Mouse (Mus musculus) bone marrow, adult 2 months (tissue): ENCODE data around the gene L1cam. TPM values are rescaled to one million over a fixed set of nuclear protein-coding genes. Genes with fewer than 3 reads are reported as not detected.
A peak's percentile ranks its signal among the peaks of the same experiment; 100 is the strongest.

Experiments
- H3K27ac ChIP-seq: fragments of 200-500 bp; 2 replicates; pipeline ENCODE4 v1.5.1; 2012; ENCODE audit warnings: low read depth, mild to moderate bottlenecking, control low read depth, inconsistent platforms, low read length; ENCODE audit not compliant: control insufficient read depth, poor library complexity, insufficient read depth
- H3K4me1 ChIP-seq: fragments of 200-500 bp; 2 replicates; pipeline ENCODE4 v1.6.1; 2011; ENCODE audit warnings: low read length; ENCODE audit not compliant: control insufficient read depth, insufficient read depth
- H3K4me3 ChIP-seq: fragments of 200-500 bp; replicated peaks from 2 replicates; pipeline ENCODE3; 2011; ENCODE audit warnings: mild to moderate bottlenecking, low read depth, low read length, control low read depth; ENCODE audit not compliant: control insufficient read depth
- CTCF ChIP-seq: fragments of 200-500 bp; IDR thresholded peaks from 2 replicates; pipeline ENCODE4 v1.5.1; 2011; ENCODE audit warnings: low read length, control low read depth; ENCODE audit not compliant: control insufficient read depth, insufficient read depth
- POLR2A ChIP-seq: fragments of 200-500 bp; IDR thresholded peaks from 2 replicates; pipeline ENCODE4 v1.6.1; 2011; ENCODE audit warnings: low read depth, mild to moderate bottlenecking, control low read depth, low read length, borderline replicate concordance; ENCODE audit not compliant: control insufficient read depth
- WGBS: fragments of 180-500 bp; shearing (Covaris S2); methylation state at CpG from one replicate; pipeline ENCODE4 v1.1.7; 2018; 5-methylcytosine and 5-hydroxymethylcytosine counted together
- polyA plus RNA-seq: library from polyadenylated mRNA; stranded (reverse); fragments of >200 nt; gene quantifications from 2 replicates; pipeline ENCODE4 v1.2.4, GENCODE M21; 2011; ENCODE audit warnings: low replicate concordance; ENCODE audit not compliant: missing spikeins, insufficient read depth, insufficient read length

The L1cam gene
- polyA plus RNA-seq, 1 experiment = 12.7 TPM

DNA sequence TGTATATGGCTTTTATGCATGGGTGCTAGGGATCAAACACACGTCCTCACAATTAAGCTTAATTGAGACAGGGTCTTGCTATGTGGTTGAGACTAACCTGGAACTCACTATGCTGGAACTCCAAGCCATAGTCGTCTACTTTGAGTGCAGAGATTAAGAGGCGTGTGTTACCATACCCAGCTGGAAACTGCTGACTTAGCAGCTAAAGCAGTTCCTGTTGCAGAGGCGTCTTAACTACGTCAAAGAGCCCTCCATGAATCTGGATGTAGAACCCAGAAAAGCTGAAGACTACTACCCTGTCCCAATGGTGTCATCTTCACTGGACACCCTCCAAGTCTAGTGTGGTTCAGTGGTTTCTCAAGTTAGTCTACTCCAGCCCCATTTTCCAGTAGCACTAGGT lies 22.7 kb upstream of the L1cam start:
- no peak for TF ChIP-seq CTCF
- no peak for TF ChIP-seq POLR2A
- no peaks in the 10 kb centered on the region; the same call in 1 of the 2 replicates for H3K4me1 ChIP-seq
- no peak overlapping the region for H3K27ac ChIP-seq
- H3K4me3 ChIP-seq = no peak overlapping the region
- 72% methylated on average over 5 of the region's 5 CpGs for WGBS

DNA sequence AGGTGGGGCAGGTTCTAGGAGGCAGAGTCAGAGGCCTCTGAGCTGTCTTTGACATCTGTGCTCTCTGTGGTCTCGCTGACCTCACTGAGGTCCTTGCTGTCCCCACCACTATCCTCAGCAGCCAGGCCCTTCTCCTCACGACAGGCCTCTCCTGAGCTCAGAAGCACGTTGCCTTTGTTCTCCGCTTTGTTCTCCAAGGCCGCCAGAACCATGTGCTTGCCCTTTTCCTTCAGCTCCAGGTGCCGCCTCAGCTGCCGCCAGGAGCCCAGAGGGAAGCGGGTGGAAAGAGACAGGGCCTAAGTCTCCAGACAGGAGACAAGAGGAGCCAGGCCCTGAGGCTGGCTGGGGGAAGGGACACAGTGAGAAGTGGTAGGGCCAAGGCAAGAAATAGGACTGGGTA lies 21.0 kb upstream of the L1cam start:
- Histone ChIP-seq H3K27ac (no peak overlapping the region), H3K4me1 (no peaks in the 10 kb centered on the region; the same call in 1 of the 2 replicates), H3K4me3 (no peak overlapping the region)
- TF ChIP-seq CTCF = no peak
- 88% methylated on average over 8 of the region's 8 CpGs for WGBS

DNA sequence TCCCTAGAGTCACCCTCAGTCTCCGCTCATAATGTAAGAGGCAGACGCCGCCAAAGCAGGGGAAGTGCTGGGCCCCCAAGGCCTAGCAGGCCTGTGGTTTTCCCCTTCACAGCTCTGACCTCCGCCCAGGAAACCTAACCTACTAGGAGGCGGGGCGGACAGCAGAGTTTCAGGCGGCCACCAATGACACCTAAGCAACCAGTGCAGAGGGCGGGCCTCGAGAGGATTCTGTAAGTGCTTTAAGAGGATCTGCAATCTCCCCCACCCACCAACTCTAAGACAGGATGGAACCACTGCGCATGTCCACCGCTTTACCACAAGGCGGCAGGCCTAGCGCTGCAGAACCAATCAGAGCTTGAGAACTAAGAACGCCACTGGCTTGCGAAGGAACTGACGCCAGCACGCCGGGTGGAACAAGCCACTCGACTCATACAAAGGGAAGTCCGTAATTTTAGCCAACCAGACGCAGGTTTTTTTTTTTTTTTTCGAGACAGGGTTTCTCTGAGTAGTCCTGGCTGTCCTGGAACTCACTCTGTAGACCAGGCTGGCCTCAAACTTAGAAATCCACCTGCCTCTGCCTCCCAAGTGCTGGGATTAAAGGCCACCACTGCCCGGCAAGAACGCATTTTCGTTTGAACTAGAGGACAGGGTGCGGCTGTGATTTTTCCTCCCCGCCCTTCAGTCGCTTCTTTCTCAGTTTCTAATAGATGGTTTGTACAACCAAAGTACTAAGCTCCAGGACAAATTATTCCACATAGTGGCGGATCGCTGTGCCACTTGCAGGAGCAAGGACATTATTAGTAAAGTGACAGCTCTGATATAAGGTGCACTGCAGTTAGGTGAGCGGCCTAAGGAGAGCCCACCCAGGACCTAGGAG lies 19.2 kb upstream of the L1cam start:
- no peaks in the 10 kb centered on the region; the same call in 1 of the 2 replicates for H3K4me1 ChIP-seq
- WGBS = 21% methylated on average over 31 of the region's 31 CpGs
- peak overlapping the region; percentile 75 for H3K27ac ChIP-seq

DNA sequence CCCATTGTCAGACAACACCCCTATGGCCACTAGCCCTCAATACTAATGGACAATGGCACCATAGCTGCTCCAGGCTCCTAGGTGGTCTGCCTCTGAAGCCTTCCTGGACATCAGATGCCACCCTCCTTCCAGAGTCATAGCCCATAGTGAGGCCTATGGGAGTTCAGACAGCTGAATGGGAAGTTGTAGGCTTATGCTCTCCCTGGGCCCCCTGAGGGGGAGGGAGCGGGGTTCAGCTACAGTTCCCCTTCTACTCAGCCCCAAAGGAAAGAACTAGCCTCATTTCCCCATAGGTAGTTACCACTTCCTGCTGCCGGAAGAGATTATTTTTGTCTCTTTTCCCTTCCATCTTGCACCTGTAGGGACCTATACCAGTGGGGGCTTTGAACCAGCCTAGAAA lies 15.7 kb upstream of the L1cam start:
- peak overlapping the region; percentile 57 for H3K4me3 ChIP-seq
- WGBS = 16% methylated on average over 2 of the region's 2 CpGs
- peak overlapping the region; percentile 97 for H3K27ac ChIP-seq
- TF ChIP-seq CTCF (no peak), POLR2A (no peak)
- H3K4me1 ChIP-seq = no peaks in the 10 kb centered on the region; the same call in 1 of the 2 replicates

More for the DNA sequence above, 19.2 kb upstream of the L1cam start:
- TF ChIP-seq CTCF (peak; percentile 22; the same call in 1 of the 2 replicates), POLR2A (peak; percentile 78; the same call in 1 of the 2 replicates)
- peak overlapping the region; percentile 23 for H3K4me3 ChIP-seq

DNA sequence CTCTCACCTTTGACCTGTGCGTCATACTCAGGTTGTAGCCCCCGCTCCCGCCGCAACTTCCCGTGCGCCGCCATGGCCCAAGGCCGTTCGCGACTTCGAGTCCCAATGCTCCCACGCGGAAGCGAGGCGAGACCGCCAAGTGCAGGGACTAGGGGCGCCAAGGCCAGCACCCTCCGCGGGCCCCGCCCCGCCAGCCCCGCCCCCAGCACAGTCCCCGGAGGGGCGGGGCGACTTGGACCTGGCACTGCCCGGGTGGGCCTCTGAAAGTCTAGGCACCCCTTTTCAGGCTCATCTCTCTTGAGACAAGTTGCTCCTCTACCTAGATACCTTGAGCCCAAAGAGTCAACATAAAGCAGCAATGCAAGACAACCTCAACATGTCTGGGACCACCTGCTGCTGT lies 15.3 kb upstream of the L1cam start:
- TF ChIP-seq CTCF (no peak), POLR2A (peak; percentile 91; the same call in 1 of the 2 replicates)
- Histone ChIP-seq H3K27ac (peak overlapping the region; percentile 97), H3K4me3 (peak overlapping the region; percentile 80), H3K4me1 (no peaks in the 10 kb centered on the region; the same call in 1 of the 2 replicates)
- 11% methylated on average over 21 of the region's 26 CpGs for WGBS

DNA sequence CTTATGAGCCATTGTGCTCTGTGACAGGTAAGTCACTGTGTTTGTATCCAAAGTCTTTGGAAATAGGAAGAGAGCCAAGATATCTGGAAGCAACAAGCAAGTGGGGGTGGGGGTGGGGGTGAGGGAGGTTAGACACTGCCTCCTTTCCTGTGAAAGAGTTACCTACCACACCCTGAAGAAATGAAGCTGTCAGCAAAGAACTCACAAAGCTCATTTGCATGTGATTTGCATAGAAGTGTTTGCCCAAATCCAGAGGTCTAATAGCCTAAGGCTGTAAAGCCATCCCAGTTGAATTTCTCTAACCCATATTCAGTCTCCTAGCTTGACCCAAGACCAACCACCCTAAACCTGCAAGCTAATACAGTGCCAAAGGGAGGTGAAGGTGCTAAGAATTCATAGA lies 14.5 kb upstream of the L1cam start:
- H3K4me1 ChIP-seq = no peaks in the 10 kb centered on the region; the same call in 1 of the 2 replicates
- peak overlapping the region; percentile 97 for H3K27ac ChIP-seq
- TF ChIP-seq POLR2A (no peak), CTCF (no peak)
- H3K4me3 ChIP-seq = peak overlapping the region; percentile 80

DNA sequence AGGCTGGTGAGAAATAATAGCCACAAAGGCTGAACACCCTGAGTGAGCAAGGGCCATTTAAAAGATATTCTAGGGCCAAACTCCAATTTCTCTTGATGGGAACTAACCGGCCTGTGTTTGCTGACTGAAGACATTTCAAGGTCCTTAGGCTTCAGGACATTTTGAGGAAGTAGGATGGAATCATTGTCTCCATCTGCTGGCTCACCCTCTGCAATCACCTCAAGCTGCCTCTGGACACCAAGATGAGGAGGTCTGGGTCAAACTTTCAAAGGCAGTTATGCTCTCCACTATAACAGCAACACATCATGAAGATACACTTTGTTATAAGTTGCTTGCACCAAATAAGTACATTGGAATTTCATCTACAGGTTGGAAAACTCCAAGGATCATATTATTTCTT lies 14.1 kb upstream of the L1cam start:
- Histone ChIP-seq H3K27ac (peak overlapping the region; percentile 39; the same call in 1 of the 2 replicates), H3K4me3 (peak overlapping the region; percentile 65), H3K4me1 (no peaks in the 10 kb centered on the region; the same call in 1 of the 2 replicates)
- WGBS = 35% methylated on average over 1 of the region's 1 CpGs
- TF ChIP-seq CTCF = 0 out of 2 replicates have a peak, but pooled peaks have one; percentile 11
- no peak for TF ChIP-seq POLR2A

DNA sequence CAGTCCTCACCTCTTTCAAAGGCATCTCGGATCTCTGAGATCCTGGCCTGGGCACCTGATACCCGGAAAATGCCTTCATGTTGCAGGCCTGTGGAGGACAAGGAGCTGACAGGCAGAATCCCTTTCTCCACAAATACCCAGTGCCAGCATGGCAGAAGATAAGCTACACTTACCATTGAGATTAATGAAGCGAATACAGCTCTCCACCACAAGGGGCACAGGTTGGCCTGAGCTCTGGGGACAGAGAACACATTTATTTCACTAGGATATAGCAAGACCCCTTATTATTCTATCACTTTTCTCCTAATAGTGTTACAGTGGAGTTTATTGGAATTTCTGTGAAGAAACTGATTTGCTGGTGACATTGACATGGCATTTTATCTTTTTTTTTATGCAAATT lies 2.1 kb upstream of the L1cam start:
- no peak overlapping the region for H3K27ac ChIP-seq
- no peak overlapping the region for H3K4me3 ChIP-seq
- TF ChIP-seq CTCF (peak; percentile 19; the same call in 1 of the 2 replicates), POLR2A (no peak)
- WGBS = 71% methylated on average over 3 of the region's 3 CpGs
- no peaks in the 10 kb centered on the region for H3K4me1 ChIP-seq
